In the genomic region with DNA sequence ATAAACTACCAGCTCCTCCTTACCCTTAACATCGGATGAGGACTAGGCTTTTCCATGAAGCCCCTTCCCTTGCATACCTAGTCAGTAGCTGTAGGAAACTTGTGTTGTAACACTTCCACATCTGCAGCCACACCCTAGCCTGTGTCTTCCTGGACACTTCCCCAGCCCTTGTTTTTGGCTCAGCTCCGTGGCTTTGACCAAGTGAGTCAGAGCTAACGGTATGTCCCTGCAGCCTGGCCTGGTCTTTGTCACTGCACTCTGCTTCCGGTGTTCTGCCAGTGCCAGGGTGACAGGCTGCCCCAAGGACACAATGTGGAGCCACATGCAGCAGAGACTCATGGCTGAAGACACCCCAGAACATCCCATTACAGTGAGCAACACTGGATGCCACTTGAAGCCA, we compare ENCODE assay signal across 14 mouse cellular contexts. TPM values are rescaled to one million over a fixed set of nuclear protein-coding genes. Genes with fewer than 3 reads are reported as not detected.
DNase-seq lines count a peak whose midpoint lies in the region; TF ChIP-seq lines count a peak whose summit lies in the region.
"Had no signal": no experiment of that assay in that cellular context is flagged by ENCODE, and none has a peak within 500 bp of the region (broad histone marks: within the 10 kb centered on the region; RNA-seq: fewer than 3 reads in every experiment).

No protein-coding gene starts in this region.

- no peak for TF ChIP-seq CTCF in kidney, adult 2 months (conservative IDR thresholded peaks at IDR 0.05; ENCODE audit: insufficient read depth, insufficient read length, low read depth, low read length)
- TF ChIP-seq CTCF in C2C12 (IDR thresholded peaks at IDR 0.05; ENCODE audit: control insufficient read depth, insufficient read depth, insufficient read length), result no peak

- H3ac ChIP-seq in C2C12 (ENCODE audit: control insufficient read depth, insufficient read length, low read depth), result no peak overlapping the region

- 59% methylated on average over 4 of the region's 4 CpGs for WGBS in kidney, adult 2 months

- intact Hi-C loops in heart, postnatal 10 days (cut with DNase I), result no loop called here

- no peak overlapping the region for H3K27ac ChIP-seq in kidney, adult 2 months (ENCODE audit: insufficient read depth, low read depth, low read length)
- H3K27ac ChIP-seq: embryonic facial prominence, embryonic 15.5 days had no signal

- no peaks in the 10 kb centered on the region for H3K36me3 ChIP-seq in kidney, adult 2 months (ENCODE audit: control insufficient read depth, insufficient read depth, low read length)
- H3K36me3 ChIP-seq in C2C12 (ENCODE audit: control insufficient read depth, insufficient read depth), result no peaks in the 10 kb centered on the region
- H3K36me3 ChIP-seq: embryonic facial prominence, embryonic 15.5 days had no signal

- no peaks in the 10 kb centered on the region for H3K79me2 ChIP-seq in C2C12 (ENCODE audit: control insufficient read depth, insufficient read depth)

- H3K4me1 ChIP-seq in kidney, adult 2 months (ENCODE audit: control insufficient read depth, insufficient read depth, low read length), result no peaks in the 10 kb centered on the region

- H3K4me3 ChIP-seq in kidney, adult 2 months (ENCODE audit: insufficient read depth, low read depth, low read length), result no peak overlapping the region
- H3K4me3 ChIP-seq in C2C12 (ENCODE audit: insufficient read depth, poor library complexity, severe bottlenecking), result no peak overlapping the region
- H3K4me3 ChIP-seq: embryonic facial prominence, embryonic 15.5 days had no signal

- TF ChIP-seq POLR2A in kidney, adult 2 months (IDR thresholded peaks at IDR 0.05; ENCODE audit: low read depth, low read length), result no peak

- no peaks in the 10 kb centered on the region for H3K27me3 ChIP-seq in kidney, adult 2 months (replicated peaks; ENCODE audit: control insufficient read depth, insufficient read depth, low read length)
- H3K27me3 ChIP-seq in C2C12 (ENCODE audit: control insufficient read depth, insufficient read depth, insufficient read length), result no peaks in the 10 kb centered on the region
- H3K27me3 ChIP-seq: embryonic facial prominence, embryonic 15.5 days had no signal

- peak; percentile 57 for DNase-seq in kidney, adult 2 months
- no peak for DNase-seq in kidney, adult 8-10 months
- peak; percentile 28 for DNase-seq in c-Kit-positive CD71-negative TER-119-negative erythroid progenitor cells, embryonic 14.5 days (ENCODE audit: low read depth)
- peak; percentile 65 to 75 for DNase-seq in heart, postnatal 10 days
- DNase-seq in ovary, postnatal 10 days (ENCODE audit: low spot score), result no peak
- no peak for DNase-seq in layer of hippocampus, adult 8-10 months (ENCODE audit: low spot score in 2 of 2)
- DNase-seq in right cerebral cortex, adult 2 months (ENCODE audit: low spot score in 2 of 2), result no peak
- DNase-seq: cerebellum, adult 18-20 months had no signal

- no peaks in the 10 kb centered on the region for H3K79me3 ChIP-seq in C2C12 (ENCODE audit: low read depth)

TF ChIP-seq in C2C12, 6 proteins besides CTCF, POLR2A, EP300 and RAD21:
- TF ChIP-seq CEBPB (IDR thresholded peaks at IDR 0.05; ENCODE audit: low read depth) (peak; percentile 24), MYOG (IDR thresholded peaks at IDR 0.05; ENCODE audit: control insufficient read depth, extremely low read depth, insufficient read length) (no peak)

RNA-seq across cellular contexts. Expression of gene Lect2, which starts 1.1 kb away (rescaled TPM):
- polyA plus RNA-seq in kidney, adult 2 months (2012; rRNA removed), result 0.19 TPM in 2 replicates
- polyA plus RNA-seq in C2C12 (2012; fragmentation: generic; extraction: Trizol), result not detected
- not detected for total RNA-seq in heart, postnatal 10 days (2021)
- not detected for total RNA-seq in layer of hippocampus, adult 8-10 months (2022)
- total RNA-seq: CH12.LX had no signal
- polyA plus RNA-seq: embryonic facial prominence, embryonic 15.5 days; limb, embryonic 11.5 days; neural tube, embryonic 11.5 days; spleen, adult 2 months had no signal

RNA-seq across cellular contexts. Expression of gene Fbxl21, which starts 27.1 kb away (rescaled TPM):
- 3.6 and 4.1 TPM in 2 replicates for polyA plus RNA-seq in kidney, adult 2 months (2012; rRNA removed)
- polyA plus RNA-seq in C2C12 (2012; fragmentation: generic; extraction: Trizol), result 0.09 TPM
- 1 to 10 TPM; 1.0 to 1.1 TPM for total RNA-seq in heart, postnatal 10 days (2021)
- total RNA-seq in layer of hippocampus, adult 8-10 months (2022), result 10 to 100 TPM in 1 of 4 experiments, 1 to 10 TPM in 3; 6.4 to 10.3 (median 8.0) TPM
- total RNA-seq: CH12.LX had no signal

RNA-seq across cellular contexts. Expression of gene Tgfbi, which starts 60.0 kb away (rescaled TPM):
- polyA plus RNA-seq in kidney, adult 2 months (2012; rRNA removed), result 18.8 and 20.8 TPM in 2 replicates
- polyA plus RNA-seq in C2C12 (2012; fragmentation: generic; extraction: Trizol), result 0.48 TPM
- total RNA-seq in heart, postnatal 10 days (2021), result 10 to 100 TPM; 18.6 to 21.2 TPM
- total RNA-seq in layer of hippocampus, adult 8-10 months (2022), result 1 to 10 TPM; 4.6 to 5.2 (median 4.8) TPM
- total RNA-seq: CH12.LX had no signal

Comparison
In these comparisons a context has a peak if more than half of its experiments do, and no peak if none do; other contexts are left out.
1. DNase-seq: peak in kidney, adult 2 months (single experiment), c-Kit-positive CD71-negative TER-119-negative erythroid progenitor cells, embryonic 14.5 days (single experiment) and heart, postnatal 10 days (2 of 2); none in kidney, adult 8-10 months (0 of 2), ovary, postnatal 10 days (single experiment), layer of hippocampus, adult 8-10 months (0 of 2) and right cerebral cortex, adult 2 months (0 of 2).